Mouse (Mus musculus) hindbrain, embryonic 11.5 days (tissue): ENCODE data around the gene Pspc1. TPM values are rescaled to one million over a fixed set of nuclear protein-coding genes. Genes with fewer than 3 reads are reported as not detected.
"Not testable (repeated sequence)": the region's sequence is repeated elsewhere in the genome, so short reads cannot be mapped to it uniquely, and the experiment has no call there.

ENCODE experiments used
- ATAC-seq: fragments of 200-750 bp; cut with Nextera tagmentation; 2 replicates; pipeline ENCODE4 v1.8.0; 2017; ENCODE audit warnings: mild to moderate bottlenecking, moderate TSS enrichment, moderate library complexity; ENCODE audit not compliant: low FRiP score
- DNase-seq: peaks from one replicate; pipeline ENCODE4 v3.0.0-alpha.2; 2015; ENCODE audit warnings: low spot score
- H3K27ac ChIP-seq: fragments of 300-500 bp; sonication (generic); 2 replicates; pipeline ENCODE4 v1.5.1; 2014; ENCODE audit warnings: mild to moderate bottlenecking, low read depth, low read length
- H3K27me3 ChIP-seq: fragments of 300-500 bp; sonication (generic); 2 replicates; pipeline ENCODE4 v1.6.1; 2014; ENCODE audit warnings: mild to moderate bottlenecking, low read length, moderate library complexity, mixed read lengths; ENCODE audit not compliant: control insufficient read depth, insufficient read depth
- H3K36me3 ChIP-seq: fragments of 300-500 bp; sonication (generic); 2 replicates; pipeline ENCODE4 v1.6.1; 2014; ENCODE audit warnings: mild to moderate bottlenecking, low read length, moderate library complexity, mixed read lengths; ENCODE audit not compliant: control insufficient read depth, insufficient read depth
- H3K4me1 ChIP-seq: fragments of 300-500 bp; sonication (generic); replicated peaks from 2 replicates; pipeline ENCODE4 v1.6.1; 2014; ENCODE audit warnings: low read length, mixed read lengths; ENCODE audit not compliant: control insufficient read depth, insufficient read depth
- H3K4me2 ChIP-seq: fragments of 300-500 bp; sonication (generic); replicated peaks from 2 replicates; pipeline ENCODE4 v1.6.1; 2014; ENCODE audit warnings: mild to moderate bottlenecking, low read depth, low read length
- H3K4me3 ChIP-seq: fragments of 300-500 bp; sonication (generic); 2 replicates; pipeline ENCODE4 v1.5.1; 2014; ENCODE audit warnings: low read depth, low read length
- H3K9ac ChIP-seq: fragments of 300-500 bp; sonication (generic); 2 replicates; pipeline ENCODE4 v1.6.1; 2014; ENCODE audit warnings: low read depth, low read length
- H3K9me3 ChIP-seq: fragments of 300-500 bp; sonication (generic); 2 replicates; pipeline ENCODE4 v1.6.1; 2016; ENCODE audit warnings: low read length; ENCODE audit not compliant: control insufficient read depth
- WGBS: fragments of 180-500 bp; shearing (Covaris S2); extraction: QIAGEN DNeasy Blood & Tissue Kit; methylation state at CpG from one replicate; pipeline ENCODE4 v1.1.7; 2014; 5-methylcytosine and 5-hydroxymethylcytosine counted together
- polyA plus RNA-seq: library from polyadenylated mRNA; unstranded; fragments of >200 nt; fragmentation: Nextera tagmentation; extraction: Ambion mirVana; gene quantifications from 2 replicates; pipeline ENCODE4 v1.2.1, GENCODE M21; 2014

Gene Pspc1
- polyA plus RNA-seq, 1 experiment from 2014 or later = 62.4 TPM

- no peak for ATAC-seq
- H3K9me3 ChIP-seq = no peaks in the 10 kb centered on the region
- peaks cover 6% of the 10 kb centered on the region; the same call in 1 of the 2 replicates for H3K36me3 ChIP-seq
Observed at GRCm38 (mm10) chr14:56793243-56793642, 15.1 kb upstream of the Pspc1 start.

DNA sequence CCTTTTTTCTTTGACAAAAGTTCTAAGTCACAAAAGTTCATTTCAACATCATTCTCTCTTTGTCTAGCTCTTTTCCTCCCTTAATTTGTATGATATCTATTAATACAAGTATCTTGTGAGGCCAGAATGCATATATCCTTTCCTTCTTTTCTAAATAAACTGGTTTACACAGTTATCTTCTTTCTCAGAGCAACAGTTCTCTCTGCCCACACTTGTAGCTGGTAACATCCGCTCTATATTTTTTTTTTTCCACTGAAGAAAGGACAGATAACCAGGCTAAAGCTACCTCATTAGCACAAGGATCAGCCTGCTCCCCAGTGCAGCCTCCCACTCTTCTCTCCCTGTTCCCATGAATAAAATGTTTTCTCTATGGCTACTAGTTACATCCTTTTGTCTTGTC, 6.5 kb upstream of the Pspc1 start:
- DNase-seq (no peak), ATAC-seq (no peak)
- Histone ChIP-seq H3K27me3 (no peaks in the 10 kb centered on the region), H3K9ac (no peak overlapping the region), H3K9me3 (no peaks in the 10 kb centered on the region), H3K4me2 (no peak overlapping the region), H3K4me1 (no peaks in the 10 kb centered on the region), H3K27ac (no peak overlapping the region), H3K4me3 (no peak overlapping the region), H3K36me3 (no peaks in the 10 kb centered on the region)
- 94% methylated on average over 1 of the region's 1 CpGs for WGBS

More at GRCm38 (mm10) chr14:56793243-56793642, 15.1 kb upstream of the Pspc1 start:
- H3K4me2 ChIP-seq = no peak overlapping the region
- H3K27me3 ChIP-seq = no peaks in the 10 kb centered on the region
- no peaks in the 10 kb centered on the region for H3K4me1 ChIP-seq
- no peak overlapping the region for H3K4me3 ChIP-seq
- peak; percentile 69 for DNase-seq
- no peak overlapping the region for H3K9ac ChIP-seq
- H3K27ac ChIP-seq = no peak overlapping the region
- WGBS = 44% methylated on average over 2 of the region's 2 CpGs

DNA sequence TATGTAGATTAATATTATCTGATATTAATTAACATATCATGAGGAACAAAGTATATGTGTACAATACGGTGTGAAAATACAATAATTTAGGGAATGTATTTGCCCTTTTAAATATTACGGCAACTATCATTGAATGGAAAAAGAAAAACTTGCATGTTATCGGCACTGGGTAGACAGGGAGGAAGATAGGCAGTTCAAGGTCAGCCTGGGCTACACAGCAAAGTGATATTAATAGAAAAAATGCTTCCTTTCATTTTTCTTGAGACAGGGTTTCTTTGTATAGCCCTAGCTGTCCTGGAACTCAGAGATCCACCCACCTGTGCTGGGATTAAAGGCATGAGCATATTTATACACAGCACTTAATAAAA, 801 bp upstream of the Pspc1 start:
- WGBS = 57% methylated on average over 3 of the region's 3 CpGs
- Histone ChIP-seq H3K27me3 (no peaks in the 10 kb centered on the region), H3K27ac (peak overlapping the region; percentile 85), H3K36me3 (no peaks in the 10 kb centered on the region), H3K4me1 (no peaks in the 10 kb centered on the region), H3K4me2 (peak overlapping the region; percentile 47), H3K9me3 (no peaks in the 10 kb centered on the region), H3K4me3 (peak overlapping the region; percentile 97), H3K9ac (peak overlapping the region; percentile 87)
- 0 out of 2 replicates have a peak, but pooled peaks have one; percentile 7 for ATAC-seq
- DNase-seq = no peak

DNA sequence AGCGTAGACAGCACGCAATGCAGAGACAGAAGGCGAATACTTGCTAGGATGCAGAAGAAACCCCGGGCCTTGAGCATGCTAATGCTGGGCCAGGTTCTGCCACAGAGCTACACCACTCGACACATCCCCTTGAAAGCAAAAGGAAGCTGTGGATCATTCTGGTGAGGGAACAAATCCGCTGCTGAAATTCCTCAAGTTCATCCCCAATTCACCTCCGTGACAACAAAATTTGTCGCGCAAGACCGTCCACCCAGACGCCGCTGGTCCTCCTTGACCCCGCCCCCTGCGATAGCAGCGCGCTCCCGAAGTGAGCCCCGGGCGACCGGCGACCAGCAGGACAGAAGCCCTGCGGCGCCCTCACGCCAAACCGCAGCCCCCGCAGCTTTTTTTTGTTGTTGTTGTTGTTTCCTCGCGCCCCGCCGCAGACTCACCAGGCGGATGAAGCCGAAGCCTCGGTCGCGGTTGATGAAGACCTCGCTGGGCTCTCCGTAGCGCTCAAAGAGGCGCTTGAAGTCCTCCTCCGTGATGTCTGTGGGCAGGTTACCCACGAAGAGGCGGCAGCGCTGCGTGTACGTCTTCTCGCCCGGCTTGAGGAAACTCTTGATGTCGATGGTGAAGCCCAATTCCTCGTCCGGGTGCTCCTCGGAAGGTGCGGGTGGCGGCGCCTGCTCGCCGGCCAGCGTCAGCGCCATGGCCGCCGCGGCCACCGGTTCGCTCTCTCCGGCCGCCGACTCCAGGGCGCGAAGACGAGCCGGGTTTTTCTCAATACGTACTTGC, 568 bp downstream of the Pspc1 start:
- peak overlapping the region; percentile 85 for H3K27ac ChIP-seq
- H3K9me3 ChIP-seq = no peaks in the 10 kb centered on the region
- peak overlapping the region; percentile 97 for H3K4me3 ChIP-seq
- H3K4me2 ChIP-seq = peak overlapping the region; percentile 61
- H3K36me3 ChIP-seq = no peaks in the 10 kb centered on the region
- ATAC-seq (peak; percentile 15; the same call in 1 of the 2 replicates), DNase-seq (peak; percentile 77)
- no peaks in the 10 kb centered on the region for H3K27me3 ChIP-seq
- H3K9ac ChIP-seq = peak overlapping the region; percentile 87
- H3K4me1 ChIP-seq = no peaks in the 10 kb centered on the region
- under 1% methylated on average over 71 of the region's 71 CpGs for WGBS

GRCm38 (mm10) chr14:56776571-56777238, 1.4 kb downstream of the Pspc1 start:
- ATAC-seq (no peak), DNase-seq (peak; percentile 11)
- H3K4me2 ChIP-seq = peak overlapping the region; percentile 61
- no peaks in the 10 kb centered on the region for H3K9me3 ChIP-seq
- peak overlapping the region; percentile 97 for H3K4me3 ChIP-seq
- no peaks in the 10 kb centered on the region for H3K27me3 ChIP-seq
- no peak overlapping the region for H3K27ac ChIP-seq
- peak overlapping the region; percentile 87 for H3K9ac ChIP-seq
- H3K4me1 ChIP-seq = no peaks in the 10 kb centered on the region
- 35% methylated on average over 11 of the region's 11 CpGs for WGBS
- no peaks in the 10 kb centered on the region for H3K36me3 ChIP-seq

- H3K9me3 ChIP-seq = no peaks in the 10 kb centered on the region
- no peak overlapping the region for H3K27ac ChIP-seq
- WGBS = 77% methylated on average over 4 of the region's 4 CpGs
- peak overlapping the region; percentile 32 for H3K4me2 ChIP-seq
- no peaks in the 10 kb centered on the region for H3K27me3 ChIP-seq
- no peak overlapping the region for H3K9ac ChIP-seq
- peak overlapping the region; percentile 17; the same call in 1 of the 2 replicates for H3K4me3 ChIP-seq
- no peaks in the 10 kb centered on the region for H3K36me3 ChIP-seq
- H3K4me1 ChIP-seq = no peaks in the 10 kb centered on the region
- ATAC-seq (no peak), DNase-seq (no peak)
Observed at GRCm38 (mm10) chr14:56775416-56775815, 2.7 kb downstream of the Pspc1 start.

- H3K9ac ChIP-seq, H3K4me1 ChIP-seq, H3K27me3 ChIP-seq, DNase-seq, H3K36me3 ChIP-seq, H3K9me3 ChIP-seq, H3K27ac ChIP-seq, H3K4me2 ChIP-seq, H3K4me3 ChIP-seq, ATAC-seq: not testable (repeated sequence)
- WGBS = 83% methylated on average over 2 of the region's 2 CpGs
Observed at GRCm38 (mm10) chr14:56766438-56766837, 11.7 kb downstream of the Pspc1 start.

GRCm38 (mm10) chr14:56765117-56765516, 13.0 kb downstream of the Pspc1 start:
- 93% methylated on average over 2 of the region's 3 CpGs for WGBS
- H3K36me3 ChIP-seq, H3K27ac ChIP-seq, H3K4me2 ChIP-seq, H3K9ac ChIP-seq, H3K4me3 ChIP-seq, DNase-seq, H3K4me1 ChIP-seq, H3K27me3 ChIP-seq, H3K9me3 ChIP-seq: not testable (repeated sequence)
- peak; percentile 54; the same call in 1 of the 2 replicates for ATAC-seq
